Mouse (Mus musculus) MEL (cell line): ENCODE measurements around the gene Ankfy1. TPM values are rescaled to one million over a fixed set of nuclear protein-coding genes. Genes with fewer than 3 reads are reported as not detected.

ENCODE experiments used
- DNase-seq: peaks from one replicate; pipeline ENCODE4 v3.0.0; 2011; ENCODE audit warnings: low read depth, low spot score
- H3K27ac ChIP-seq: 2 replicates; pipeline ENCODE4 v1.5.1; 2012; ENCODE audit warnings: low read depth, mild to moderate bottlenecking, control low read depth, low read length, moderate library complexity; ENCODE audit not compliant: control insufficient read depth
- H3K27me3 ChIP-seq, 2 experiments: fragments of 150-350 bp in 1 of 2; sonication (generic) in 1 of 2; 2 replicates each; pipeline ENCODE4 v1.6.1; 2012; ENCODE audit warnings: low read length in 2 of 2, mild to moderate bottlenecking in 2 of 2, improper control_type of control experiment in 1 of 2, moderate library complexity in 1 of 2; ENCODE audit not compliant: insufficient read depth in 2 of 2, control insufficient read depth in 1 of 2
- H3K36me3 ChIP-seq, 2 experiments: 2 replicates each; pipeline ENCODE4 v1.6.1; 2012 to 2014; ENCODE audit warnings: low read length in 2 of 2, improper control_type of control experiment in 1 of 2, inconsistent platforms in 1 of 2, mild to moderate bottlenecking in 1 of 2; ENCODE audit not compliant: insufficient read depth in 2 of 2, control insufficient read depth in 1 of 2
- H3K4me1 ChIP-seq, 2 experiments: fragments of 150-350 bp in 1 of 2; sonication (generic) in 1 of 2; 2 replicates each; pipeline ENCODE4 v1.6.1; 2012; ENCODE audit warnings: low read length in 2 of 2, improper control_type of control experiment in 1 of 2, mild to moderate bottlenecking in 1 of 2; ENCODE audit not compliant: insufficient read depth in 2 of 2, control insufficient read depth in 1 of 2
- H3K4me3 ChIP-seq, 2 experiments: fragments of 150-350 bp in 1 of 2; sonication (generic) in 1 of 2; 2 replicates each; pipeline ENCODE4 v1.5.1; 2012; ENCODE audit warnings: low read depth in 2 of 2, low read length in 2 of 2, mild to moderate bottlenecking in 2 of 2, moderate library complexity in 2 of 2, control low read depth in 1 of 2, improper control_type of control experiment in 1 of 2; ENCODE audit not compliant: control insufficient read depth in 1 of 2, insufficient read depth in 1 of 2
- H3K79me2 ChIP-seq: 2 replicates; pipeline ENCODE4 v1.6.1; 2012; ENCODE audit warnings: mild to moderate bottlenecking, low read length, moderate library complexity; ENCODE audit not compliant: control insufficient read depth, poor library complexity, insufficient read depth
- H3K9ac ChIP-seq: 2 replicates; pipeline ENCODE4 v1.6.1; 2012; ENCODE audit warnings: low read depth, mild to moderate bottlenecking, control low read depth, low read length, moderate library complexity; ENCODE audit not compliant: control insufficient read depth, poor library complexity, severe bottlenecking
- H3K9me3 ChIP-seq: fragments of 150-350 bp; sonication (generic); replicated peaks from 2 replicates; pipeline ENCODE4 v1.6.1; 2012; ENCODE audit warnings: mild to moderate bottlenecking, low read length, improper control_type of control experiment, moderate library complexity; ENCODE audit not compliant: insufficient read depth
- CHD1 ChIP-seq: IDR thresholded peaks from 2 replicates; pipeline ENCODE4 v1.6.1; 2012; ENCODE audit warnings: low read depth, mild to moderate bottlenecking, inconsistent platforms, low read length, improper control_type of control experiment
- E2F4 ChIP-seq: IDR thresholded peaks from 2 replicates; pipeline ENCODE4 v1.6.1; 2011; ENCODE audit warnings: low read depth, low read length, improper control_type of control experiment, borderline replicate concordance
- ELF1 ChIP-seq: IDR thresholded peaks from 2 replicates; pipeline ENCODE4 v1.6.1; 2014; ENCODE audit warnings: low read depth, mild to moderate bottlenecking, inconsistent platforms, low read length, improper control_type of control experiment, moderate library complexity
- EP300 ChIP-seq, 2 experiments: IDR thresholded peaks; 2 replicates each; pipeline ENCODE4 v1.6.1; 2011; ENCODE audit warnings: improper control_type of control experiment in 2 of 2, low read length in 2 of 2, low read depth in 1 of 2, mild to moderate bottlenecking in 1 of 2
- ETS1 ChIP-seq: IDR thresholded peaks from 2 replicates; pipeline ENCODE4 v1.6.1; 2012; ENCODE audit warnings: low read depth, mild to moderate bottlenecking, inconsistent platforms, low read length, improper control_type of control experiment, moderate library complexity
- HCFC1 ChIP-seq: IDR thresholded peaks from 2 replicates; pipeline ENCODE4 v1.6.1; 2012; ENCODE audit warnings: low read depth, mild to moderate bottlenecking, inconsistent platforms, low read length, improper control_type of control experiment, moderate library complexity
- MAFK ChIP-seq: IDR thresholded peaks from 2 replicates; pipeline ENCODE4 v1.6.1; 2011; ENCODE audit warnings: low read depth, mild to moderate bottlenecking, low read length, improper control_type of control experiment, borderline replicate concordance
- MAX ChIP-seq: IDR thresholded peaks from 2 replicates; pipeline ENCODE4 v1.6.1; 2011; ENCODE audit warnings: low read length, improper control_type of control experiment
- MEF2A ChIP-seq: IDR thresholded peaks from 2 replicates; pipeline ENCODE4 v1.6.1; 2014; ENCODE audit warnings: low read depth, mild to moderate bottlenecking, inconsistent platforms, low read length, improper control_type of control experiment; ENCODE audit not compliant: poor library complexity, insufficient replicate concordance, severe bottlenecking; ENCODE audit errors: extremely low read depth
- MXI1 ChIP-seq: IDR thresholded peaks from 2 replicates; pipeline ENCODE4 v1.6.1; 2011; ENCODE audit warnings: mild to moderate bottlenecking, low read depth, low read length, improper control_type of control experiment
- MYC ChIP-seq: IDR thresholded peaks from 2 replicates; pipeline ENCODE4 v1.6.1; 2011; ENCODE audit warnings: low read depth, mild to moderate bottlenecking, low read length, improper control_type of control experiment, moderate library complexity
- NELFE ChIP-seq: IDR thresholded peaks from 2 replicates; pipeline ENCODE4 v1.6.1; 2011; ENCODE audit warnings: low read depth, low read length, improper control_type of control experiment
- POLR2A ChIP-seq, 2 experiments: IDR thresholded peaks; 2 replicates each; pipeline ENCODE4 v1.6.1; 2011 to 2012; ENCODE audit warnings: low read length in 2 of 2, mild to moderate bottlenecking in 2 of 2, control low read depth in 1 of 2, improper control_type of control experiment in 1 of 2, low read depth in 1 of 2, moderate library complexity in 1 of 2; ENCODE audit not compliant: control insufficient read depth in 1 of 2, insufficient read depth in 1 of 2, poor library complexity in 1 of 2
- POLR2AphosphoS5 ChIP-seq: IDR thresholded peaks from 2 replicates; pipeline ENCODE4 v1.6.1; 2012; ENCODE audit warnings: low read depth, borderline replicate concordance, mild to moderate bottlenecking, inconsistent platforms, low read length, moderate library complexity, mixed read lengths
- RAD21 ChIP-seq: IDR thresholded peaks from 2 replicates; pipeline ENCODE4 v1.6.1; 2011; ENCODE audit warnings: mild to moderate bottlenecking, low read depth, low read length, improper control_type of control experiment
- RCOR1 ChIP-seq: IDR thresholded peaks from 2 replicates; pipeline ENCODE4 v1.6.1; 2012; ENCODE audit warnings: low read depth, mild to moderate bottlenecking, inconsistent platforms, low read length, improper control_type of control experiment
- SIN3A ChIP-seq: IDR thresholded peaks from 2 replicates; pipeline ENCODE4 v1.6.1; 2012; ENCODE audit warnings: low read length, improper control_type of control experiment, inconsistent platforms
- TAL1 ChIP-seq: IDR thresholded peaks from 2 replicates; pipeline ENCODE4 v1.6.1; 2012; ENCODE audit warnings: mild to moderate bottlenecking, inconsistent platforms, low read length, moderate library complexity, mixed read lengths
- TBP ChIP-seq: IDR thresholded peaks from 2 replicates; pipeline ENCODE4 v1.8.0; 2011; ENCODE audit warnings: low read depth, low read length, improper control_type of control experiment
- TCF12 ChIP-seq: IDR thresholded peaks from 2 replicates; pipeline ENCODE4 v1.6.1; 2014; ENCODE audit warnings: low read depth, mild to moderate bottlenecking, inconsistent platforms, low read length, improper control_type of control experiment, moderate library complexity
- UBTF ChIP-seq: IDR thresholded peaks from 2 replicates; pipeline ENCODE4 v1.6.1; 2012; ENCODE audit warnings: low read depth, mild to moderate bottlenecking, inconsistent platforms, low read length, improper control_type of control experiment, moderate library complexity, borderline replicate concordance; ENCODE audit not compliant: insufficient read depth
- USF1 ChIP-seq: IDR thresholded peaks from 2 replicates; pipeline ENCODE4 v1.6.1; 2014; ENCODE audit warnings: low read depth, mild to moderate bottlenecking, inconsistent platforms, low read length, improper control_type of control experiment, moderate library complexity
- ZC3H11A ChIP-seq: IDR thresholded peaks from 2 replicates; pipeline ENCODE4 v1.6.1; 2012; ENCODE audit warnings: low read depth, mild to moderate bottlenecking, inconsistent platforms, low read length, improper control_type of control experiment
- ZKSCAN1 ChIP-seq: IDR thresholded peaks from 2 replicates; pipeline ENCODE4 v1.6.1; 2012; ENCODE audit warnings: low read depth, mild to moderate bottlenecking, inconsistent platforms, low read length, improper control_type of control experiment, moderate library complexity
- ZNF384 ChIP-seq: IDR thresholded peaks from 2 replicates; pipeline ENCODE4 v1.6.1; 2012; ENCODE audit warnings: low read depth, mild to moderate bottlenecking, inconsistent platforms, low read length, improper control_type of control experiment
- polyA plus RNA-seq, 2 experiments: library from polyadenylated mRNA; stranded (reverse) in 1 of 2; unstranded in 1 of 2; fragments of >175 nt in 1 of 2; fragments of >200 nt in 1 of 2; gene quantifications; 2 replicates each; pipeline versions ENCODE4 v1.2.1 to v1.2.4; 2012; ENCODE audit warnings: low replicate concordance in 2 of 2, low read depth in 1 of 2; ENCODE audit not compliant: insufficient read length in 2 of 2, insufficient read depth in 1 of 2, missing spikeins in 1 of 2
- total RNA-seq: library from RNA; depleted of rRNA; stranded (reverse); fragments of 300-350 nt; gene quantifications from 2 replicates; pipeline ENCODE4 v1.2.3, GENCODE M21; 2012

Gene Ankfy1
- total and polyA plus RNA-seq, 3 experiments = 60.6 to 153 (median 148) TPM

- TF ChIP-seq ZC3H11A (peak; percentile 9; the same call in 1 of the 2 replicates), EP300 (IDR thresholded peaks at IDR 0.05; ENCODE audit: low read depth in 1 of 2, low read length in 2 of 2) (no peak), HCFC1 (peak; percentile 86), TBP (peak; percentile 87), UBTF (0 out of 2 replicates have a peak, but pooled peaks have one; percentile 20)
These were observed at the start of gene Ankfy1 (continued) for GRCm38 (mm10) chr11:72689551-72690510.

GRCm38 (mm10) chr11:72642730-72643129 lies 47.1 kb upstream of the Ankfy1 start:
- Histone ChIP-seq H3K79me2 (peaks cover 26% of the 10 kb centered on the region), H3K4me3 (no peak overlapping the region), H3K4me1 (peaks cover 0 to 12% of the 10 kb centered on the region in 2 experiments; a peak in 2 of 4 replicates), H3K27me3 (no peaks in the 10 kb centered on the region), H3K27ac (no peak overlapping the region), H3K9me3 (no peaks in the 10 kb centered on the region), H3K9ac (no peak overlapping the region), H3K36me3 (peaks cover 3 to 8% of the 10 kb centered on the region in 2 experiments; a peak in 3 of 4 replicates)
- no peak for DNase-seq
- TF ChIP-seq POLR2A (IDR thresholded peaks at IDR 0.05; ENCODE audit: control insufficient read depth in 1 of 2, insufficient read depth in 1 of 2, low read depth in 1 of 2, low read length in 2 of 2, poor library complexity in 1 of 2) (no peak), ETS1 (no peak), ZNF384 (peak; percentile 6; the same call in 1 of the 2 replicates)

GRCm38 (mm10) chr11:72645386-72645785 lies 44.4 kb upstream of the Ankfy1 start:
- no peak overlapping the region for H3K4me3 ChIP-seq

More at GRCm38 (mm10) chr11:72645386-72645785, 44.4 kb upstream of the Ankfy1 start:
- H3K36me3 ChIP-seq = peaks cover 3 to 18% of the 10 kb centered on the region in 2 experiments; a peak in 3 of 4 replicates
- H3K27ac ChIP-seq = no peak overlapping the region
- H3K9me3 ChIP-seq = no peaks in the 10 kb centered on the region
- no peak for DNase-seq
- H3K79me2 ChIP-seq = peaks cover 24% of the 10 kb centered on the region
- TF ChIP-seq TCF12 = no peak
- no peak for TF ChIP-seq MAFK
- TF ChIP-seq CHD1 = no peak
- TF ChIP-seq USF1 = no peak
- no peak for TF ChIP-seq ELF1
- no peak for TF ChIP-seq MYC
- TF ChIP-seq MEF2A = no peak
- TF ChIP-seq SIN3A = no peak
- TF ChIP-seq ETS1 = no peak
- no peak for TF ChIP-seq RCOR1
- no peak for TF ChIP-seq NELFE
- no peak for TF ChIP-seq RAD21
- TF ChIP-seq ZKSCAN1 = no peak
- TF ChIP-seq TBP = no peak
- no peak for TF ChIP-seq TAL1
- no peak for TF ChIP-seq MXI1
- no peak for TF ChIP-seq POLR2AphosphoS5
- TF ChIP-seq MAX = no peak
- TF ChIP-seq ZC3H11A = no peak
- TF ChIP-seq E2F4 = no peak
- no peaks in the 10 kb centered on the region for H3K27me3 ChIP-seq
- no peak overlapping the region for H3K9ac ChIP-seq
- H3K4me1 ChIP-seq = peaks cover 0 to 16% of the 10 kb centered on the region in 2 experiments; a peak in 2 of 4 replicates
